Comparison of ENCODE assay signal across 12 mouse cellular contexts in genomic region chr3:144890246-144890758, GRCm38 (mm10). TPM values are rescaled to one million over a fixed set of nuclear protein-coding genes. Genes with fewer than 3 reads are reported as not detected.
"Had no signal": no experiment of that assay in that cellular context is flagged by ENCODE, and none has a peak within 500 bp of the region (broad histone marks: within the 10 kb centered on the region; RNA-seq: fewer than 3 reads in every experiment).

No protein-coding gene starts in this region.

- H3K4me2 ChIP-seq: limb, embryonic 12.5 days; midbrain, embryonic 12.5 days; neural tube, embryonic 13.5 days had no signal

- ATAC-seq: midbrain, embryonic 16.5 days had no signal

- H3K9ac ChIP-seq: limb, embryonic 12.5 days; liver, embryonic 14.5 days; midbrain, embryonic 12.5 days; neural tube, embryonic 13.5 days had no signal

- H3K27ac ChIP-seq: limb, embryonic 12.5 days; liver, embryonic 14.5 days; midbrain, embryonic 12.5 days; neural tube, embryonic 13.5 days had no signal

- H3K9me3 ChIP-seq: limb, embryonic 12.5 days; midbrain, embryonic 12.5 days; neural tube, embryonic 13.5 days had no signal

- H3K4me1 ChIP-seq: limb, embryonic 12.5 days; midbrain, embryonic 12.5 days; neural tube, embryonic 13.5 days had no signal

- H3K27me3 ChIP-seq: limb, embryonic 12.5 days; midbrain, embryonic 12.5 days; neural tube, embryonic 13.5 days had no signal

- H3K36me3 ChIP-seq: limb, embryonic 12.5 days; midbrain, embryonic 12.5 days; neural tube, embryonic 13.5 days had no signal

- H3K4me3 ChIP-seq: limb, embryonic 12.5 days; midbrain, embryonic 12.5 days; neural tube, embryonic 13.5 days had no signal

- DNase-seq: kidney, adult 18-20 months; liver; lung, adult 18-20 months; retina, postnatal 1 day; thymus, postnatal 4 days had no signal

RNA-seq across cellular contexts. Expression of gene Clca3b, which starts 41.1 kb away (rescaled TPM):
- polyA plus RNA-seq: limb, embryonic 12.5 days; liver, embryonic 14.5 days; midbrain, embryonic 12.5 days; midbrain, embryonic 16.5 days; neural tube, embryonic 13.5 days; spleen, adult 2 months had no signal

RNA-seq across cellular contexts. Expression of gene Clca4b, which starts 42.0 kb away (rescaled TPM):
- polyA plus RNA-seq: limb, embryonic 12.5 days; liver, embryonic 14.5 days; lung, embryonic 16.5 days; midbrain, embryonic 12.5 days; midbrain, embryonic 16.5 days; neural tube, embryonic 13.5 days; spleen, adult 2 months had no signal
